Mouse (Mus musculus) heart, adult 9 months (tissue): Measurements from ENCODE around the gene Fcrlb.
A peak's percentile ranks its signal among the peaks of the same experiment; 100 is the strongest.

ENCODE experiments used
- DNase-seq, 2 experiments: peaks; one replicate each; pipeline ENCODE4 v3.0.0; 2022; ENCODE audit warnings: low spot score in 2 of 2

Gene Fcrlb

GRCm38 (mm10) chr1:170907456-170908191, 5.1 kb downstream of the Fcrlb start:
- no peak for DNase-seq

GRCm38 (mm10) chr1:170907111-170907455, 5.7 kb downstream of the Fcrlb start:
- no peak for DNase-seq

GRCm38 (mm10) chr1:170903485-170903884, 9.3 kb downstream of the Fcrlb start:
- no peak for DNase-seq

GRCm38 (mm10) chr1:170901536-170902238, 11.1 kb downstream of the Fcrlb start:
- peak; percentile 55 to 80 for DNase-seq

GRCm38 (mm10) chr1:170900799-170901467, 11.8 kb downstream of the Fcrlb start:
- DNase-seq = peak in 1 of 2 experiments; percentile 54

- peak in 1 of 2 experiments; percentile 54 for DNase-seq
Measured at GRCm38 (mm10) chr1:170898413-170899075, 14.2 kb downstream of the Fcrlb start.

- no peak for DNase-seq
Measured at GRCm38 (mm10) chr1:170896651-170897281, 16.0 kb downstream of the Fcrlb start.

- DNase-seq = no peak
Measured at GRCm38 (mm10) chr1:170894603-170895602, 17.8 kb downstream of the Fcrlb start.

GRCm38 (mm10) chr1:170892279-170892678, 20.5 kb downstream of the Fcrlb start:
- DNase-seq = no peak

- DNase-seq = no peak
Measured at GRCm38 (mm10) chr1:170891646-170892045, 21.1 kb downstream of the Fcrlb start.

GRCm38 (mm10) chr1:170889310-170889709, 23.4 kb downstream of the Fcrlb start:
- no peak for DNase-seq

- no peak for DNase-seq
Measured at GRCm38 (mm10) chr1:170886044-170886458, 26.7 kb downstream of the Fcrlb start.

GRCm38 (mm10) chr1:170884978-170885561, 27.7 kb downstream of the Fcrlb start, which contains the start of the genes Gm26620 and Dusp12:
Gm26620 (plus strand) TSS chr1:170885065.
Dusp12 (minus strand) TSS chr1:170885540.
- DNase-seq = peak; percentile 84 to 87

- no peak for DNase-seq
Measured at GRCm38 (mm10) chr1:170884390-170884789, 28.4 kb downstream of the Fcrlb start.

GRCm38 (mm10) chr1:170882915-170883485, 29.7 kb downstream of the Fcrlb start:
- no peak for DNase-seq

GRCm38 (mm10) chr1:170876906-170877305, 35.8 kb downstream of the Fcrlb start:
- no peak for DNase-seq

GRCm38 (mm10) chr1:170875676-170876075, 37.1 kb downstream of the Fcrlb start:
- DNase-seq = no peak

GRCm38 (mm10) chr1:170871961-170872360, 40.8 kb downstream of the Fcrlb start:
- DNase-seq = no peak

- DNase-seq = no peak
Measured at GRCm38 (mm10) chr1:170871402-170871801, 41.3 kb downstream of the Fcrlb start.

- no peak for DNase-seq
Measured at GRCm38 (mm10) chr1:170868905-170869283, 43.8 kb downstream of the Fcrlb start.
